Mouse (Mus musculus) erythroblast, embryonic 14.5 days (primary cell): ENCODE results near the gene Helz2.

Experiments
- GATA1 ChIP-seq: IDR thresholded peaks from 2 replicates; pipeline ENCODE4 v1.6.1; 2012; ENCODE audit warnings: low read length, inconsistent platforms, mixed read lengths
- TAL1 ChIP-seq: IDR thresholded peaks from 3 replicates; pipeline ENCODE4 v1.6.1; 2012; ENCODE audit warnings: low read length, inconsistent platforms, mixed read lengths

DNA sequence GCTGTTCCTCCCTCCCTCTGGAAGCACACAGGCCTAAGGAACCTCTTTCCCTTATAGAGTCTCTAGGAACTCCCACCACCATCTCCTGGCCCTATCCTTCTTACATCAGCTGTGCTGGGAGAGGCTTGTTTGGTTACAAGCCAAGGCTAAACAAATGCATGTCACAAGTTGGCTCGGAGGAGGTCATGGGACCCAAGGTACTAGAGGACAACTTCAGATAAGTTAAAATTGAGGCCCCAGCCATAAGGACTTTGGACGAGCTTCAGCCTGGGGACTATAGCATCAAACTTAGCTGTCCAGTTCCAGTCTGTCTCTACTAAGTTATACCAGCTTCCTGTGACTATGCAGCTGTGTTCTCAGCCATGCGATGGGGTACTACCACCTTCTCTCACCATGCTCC is 14.7 kb downstream of the Helz2 start:
- no peak for TF ChIP-seq GATA1
- no peak for TF ChIP-seq TAL1
